Mouse (Mus musculus) spleen, postnatal 4 days (tissue): ENCODE measurements around the gene Gpc2.

ENCODE experiments used
- DNase-seq, 2 experiments: peaks; one replicate each; pipeline ENCODE4 v3.0.0; 2022; ENCODE audit warnings: low spot score in 2 of 2

Gene Gpc2

DNA sequence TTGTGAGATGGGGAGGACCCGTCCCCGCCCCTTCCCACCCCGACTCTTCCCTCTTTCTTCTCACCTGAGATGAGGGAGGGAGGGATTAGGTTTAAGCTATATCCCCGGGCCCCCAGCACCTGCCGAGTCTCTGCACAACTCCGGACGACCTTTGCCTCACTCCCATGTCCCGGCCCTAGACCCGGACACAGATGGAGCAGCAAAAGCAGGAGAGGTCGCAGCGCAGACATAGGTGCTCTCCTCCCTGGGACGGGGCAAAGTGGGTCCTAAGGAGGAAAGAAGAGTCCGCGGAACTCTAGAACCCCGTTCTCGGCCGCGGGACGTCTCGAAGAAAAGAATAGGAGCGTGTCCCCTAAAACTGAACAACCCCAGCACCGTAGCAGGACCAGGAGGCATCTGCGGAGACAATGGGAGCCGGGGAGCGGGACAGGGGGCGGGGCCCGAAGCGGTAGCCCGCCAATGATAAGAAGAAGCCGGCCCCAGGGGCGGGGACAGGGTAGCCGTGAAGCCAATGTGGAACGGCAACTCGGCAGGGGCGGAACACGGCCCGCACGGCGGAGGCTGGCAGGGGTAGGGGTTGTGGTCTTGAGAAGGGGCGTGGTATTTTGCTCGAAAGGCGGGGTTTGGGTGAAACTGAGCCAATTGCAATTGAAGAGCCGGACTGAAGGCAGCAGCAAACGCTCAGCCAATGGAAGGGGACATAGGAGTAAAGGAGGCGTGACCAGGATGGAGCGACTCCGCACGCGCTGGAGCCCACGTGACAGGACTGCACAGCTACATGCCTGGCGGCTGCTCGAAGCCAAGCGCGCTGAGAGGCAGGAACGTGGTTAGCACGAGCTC is at the start of gene Gpc2, which contains the start of the genes Gm43720 and Stag3:
Gene Gpc2, minus strand, starts transcription at position 421 of the 840 bp plus-strand sequence.
Gene Gm43720, minus strand, starts transcription at position 374 of the 840 bp plus-strand sequence.
Gene Stag3, plus strand, starts transcription at position 656 of the 840 bp plus-strand sequence.
- peak; percentile 82 to 88 for DNase-seq

DNA sequence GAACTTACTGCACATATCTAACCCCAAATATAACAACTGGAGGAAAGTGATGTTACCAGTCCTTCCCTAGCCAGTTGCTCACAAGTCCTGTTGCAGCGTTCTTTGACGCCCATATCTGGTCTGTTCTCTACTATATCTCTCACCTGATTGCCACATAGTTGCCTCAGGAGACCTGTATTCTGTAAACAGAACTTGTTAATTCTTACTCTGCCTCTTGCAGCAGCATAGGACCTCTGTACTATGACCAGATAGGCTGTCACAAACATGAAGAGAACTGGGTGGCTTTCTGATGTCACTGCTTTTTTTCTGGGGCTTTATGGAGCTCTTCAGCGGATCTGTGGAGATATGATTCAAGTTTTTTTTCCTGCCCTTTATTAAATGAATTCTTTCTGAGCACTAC is 33.0 kb upstream of the Gpc2 start:
- DNase-seq: no peak

DNA sequence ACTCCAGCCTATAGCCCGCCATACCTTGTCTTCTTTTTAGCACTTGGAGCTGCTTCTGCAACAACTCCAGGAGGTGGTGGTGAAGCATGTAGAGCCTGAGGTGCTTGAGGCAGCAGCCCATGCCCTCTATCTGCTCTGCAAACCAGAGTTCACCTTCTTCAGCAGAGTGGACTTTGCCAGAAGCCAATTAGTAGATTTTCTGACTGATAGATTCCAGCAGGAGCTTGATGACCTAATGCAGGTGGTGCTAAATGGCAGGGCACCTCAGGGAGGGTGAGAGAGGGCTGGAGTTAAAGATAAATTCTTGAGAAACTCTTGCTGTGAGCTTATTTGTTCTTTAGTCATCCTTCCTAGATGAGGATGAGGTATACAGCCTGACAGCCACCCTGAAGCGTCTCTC is 19.8 kb upstream of the Gpc2 start:
- no peak for DNase-seq

DNA sequence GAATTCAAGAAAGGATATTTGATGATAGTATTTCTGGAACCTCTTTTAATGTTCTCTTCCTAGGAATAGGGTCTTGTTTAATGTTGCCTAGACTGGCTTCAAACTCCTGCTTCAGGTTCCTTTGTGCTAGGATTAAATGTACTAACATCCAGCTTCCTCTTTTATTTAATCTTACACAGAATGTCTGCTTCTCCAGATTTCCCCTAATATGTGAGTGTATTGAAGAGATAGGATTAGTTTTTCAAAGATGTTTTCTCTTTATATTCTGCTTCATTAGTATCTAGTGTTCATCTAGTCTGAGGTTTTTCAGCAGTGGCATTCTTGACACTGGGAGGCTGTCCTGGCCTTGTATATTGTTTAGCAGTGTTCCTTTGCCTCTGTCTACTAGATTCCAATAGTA is 14.4 kb upstream of the Gpc2 start:
- no peak for DNase-seq

DNA sequence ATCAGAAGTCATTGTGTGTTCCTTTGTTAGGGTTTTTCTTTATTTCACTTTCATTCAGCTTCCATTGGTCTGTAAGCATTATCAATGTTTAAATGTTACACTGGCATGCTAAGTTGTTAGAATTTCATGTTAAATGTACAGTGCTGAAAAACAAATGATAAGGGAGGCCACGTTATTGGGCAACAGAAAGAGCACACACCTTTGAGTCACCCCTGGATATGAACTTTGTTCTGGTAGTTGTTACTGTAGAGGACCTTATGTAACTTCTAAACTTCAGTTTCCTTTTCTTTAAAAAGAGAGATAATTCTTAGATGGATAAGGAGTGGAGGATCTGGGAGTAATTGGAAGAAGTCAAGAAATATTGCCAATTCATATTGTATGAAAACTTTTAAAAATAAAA is 11.8 kb upstream of the Gpc2 start:
- DNase-seq: no peak

DNA sequence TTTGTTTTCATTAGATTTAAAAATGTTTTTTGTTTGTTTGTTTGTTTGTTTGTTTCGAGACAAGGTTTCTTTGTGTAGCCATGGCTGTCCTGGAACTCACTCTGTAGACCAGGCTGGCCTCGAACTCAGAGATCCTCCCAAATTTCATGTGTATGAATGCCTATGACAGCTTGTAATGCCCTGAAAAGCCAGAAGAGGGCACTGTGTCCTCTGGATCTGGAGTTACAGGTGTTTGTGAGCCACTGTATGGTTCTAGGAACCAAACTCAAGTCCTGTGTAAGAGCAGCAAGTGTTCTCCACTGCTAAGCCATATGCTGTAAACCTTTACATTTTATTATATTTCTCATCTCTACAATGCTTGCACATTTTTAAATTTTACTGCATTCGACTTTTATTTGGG is 8.1 kb upstream of the Gpc2 start:
- no peak for DNase-seq

DNA sequence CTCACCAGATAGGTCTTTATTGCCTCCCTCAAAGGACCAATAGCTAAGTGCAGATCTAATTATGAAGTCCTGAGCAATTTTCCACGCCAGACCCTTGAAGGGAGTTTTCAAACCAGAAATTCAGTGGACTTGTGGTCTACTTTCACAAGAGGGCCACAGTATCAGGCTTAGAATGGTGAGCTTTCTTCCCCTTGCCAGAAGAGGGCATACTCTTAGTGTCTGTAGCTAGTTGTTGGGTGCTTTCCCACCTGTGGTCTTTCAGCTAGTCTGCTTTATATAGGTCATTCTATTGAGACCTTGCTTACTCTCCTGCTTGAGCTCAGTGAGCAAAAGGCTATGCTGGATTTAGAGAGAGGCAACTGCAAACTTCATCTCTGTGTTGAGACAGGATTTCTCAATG is 3.7 kb upstream of the Gpc2 start:
- no peak for DNase-seq

DNA sequence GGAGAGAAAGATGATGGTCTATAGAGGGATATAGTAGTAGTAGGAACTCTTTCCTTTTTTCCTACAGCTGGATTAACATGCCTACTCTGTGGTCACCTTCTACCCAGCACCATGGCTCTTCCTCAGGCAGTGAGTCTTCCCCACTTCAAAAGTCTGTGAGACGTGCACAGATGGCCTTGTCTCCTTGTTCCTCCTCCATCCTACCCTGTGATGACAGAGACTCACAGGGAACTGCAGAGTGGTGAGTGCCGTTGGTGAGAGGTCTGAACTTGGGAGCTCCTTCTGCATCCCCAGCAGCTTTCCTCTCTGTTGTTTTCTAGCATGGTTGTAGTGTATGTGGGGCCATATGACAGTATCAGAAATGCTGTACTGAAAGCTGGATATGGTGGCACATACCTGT is 2.0 kb upstream of the Gpc2 start:
- DNase-seq: no peak

DNA sequence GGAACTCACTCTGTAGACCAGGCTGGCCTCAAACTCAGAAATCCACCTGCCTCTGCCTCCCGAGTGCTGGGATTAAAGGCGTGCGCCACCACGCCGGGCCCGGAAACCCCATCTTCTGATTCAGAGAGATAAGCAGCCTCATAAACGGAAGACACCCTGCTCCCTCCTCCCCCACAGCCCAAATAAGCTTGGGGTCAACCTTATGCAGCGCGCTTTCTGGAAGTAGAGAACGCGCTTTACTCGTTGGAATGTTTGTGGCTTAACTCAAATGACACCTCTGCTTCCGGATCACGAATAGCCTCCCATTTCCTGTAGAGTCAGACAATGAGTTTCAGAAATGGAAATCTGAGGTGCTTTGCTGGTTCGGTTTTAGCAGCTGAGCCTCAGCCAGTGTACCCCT is 1.0 kb upstream of the Gpc2 start:
- DNase-seq: no peak

DNA sequence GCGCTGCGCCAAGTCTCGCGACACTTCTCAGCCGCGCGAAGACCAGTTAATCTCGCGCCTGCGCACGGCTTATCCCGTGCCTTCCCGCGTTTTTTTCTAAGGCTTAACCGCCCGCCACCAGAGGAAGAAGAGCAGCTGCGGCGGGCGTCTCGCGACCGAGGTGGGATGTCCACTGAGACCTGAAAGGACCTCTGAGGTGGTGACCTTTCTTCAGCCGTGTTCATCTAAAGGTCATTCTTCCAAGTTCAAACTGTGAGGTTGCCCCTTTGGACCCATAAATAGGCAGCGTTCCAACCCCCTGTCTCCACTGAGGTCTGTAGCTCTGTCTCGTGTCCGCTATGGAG is 592 bp upstream of the Gpc2 start:
- DNase-seq: no peak

DNA sequence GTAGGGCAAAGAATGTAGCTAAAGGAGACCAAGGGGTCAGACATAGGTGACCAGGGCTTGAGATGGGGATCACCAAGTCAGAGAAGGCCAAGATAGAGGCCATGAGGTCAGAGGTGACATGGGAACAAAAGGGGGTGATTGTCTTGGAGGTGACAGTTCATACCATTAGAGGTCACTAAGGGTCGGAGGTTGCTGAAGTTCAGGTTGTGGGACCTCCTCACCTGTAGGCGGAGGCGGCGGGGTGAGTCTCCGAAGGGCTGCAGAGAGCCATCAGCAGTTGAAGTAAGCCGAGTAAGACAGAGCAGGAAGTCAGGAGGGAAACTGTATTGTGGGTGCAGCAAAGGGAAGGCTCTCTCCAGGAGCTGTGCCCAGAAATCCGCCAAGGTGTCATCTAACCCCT is 1.8 kb downstream of the Gpc2 start:
- DNase-seq: no peak

DNA sequence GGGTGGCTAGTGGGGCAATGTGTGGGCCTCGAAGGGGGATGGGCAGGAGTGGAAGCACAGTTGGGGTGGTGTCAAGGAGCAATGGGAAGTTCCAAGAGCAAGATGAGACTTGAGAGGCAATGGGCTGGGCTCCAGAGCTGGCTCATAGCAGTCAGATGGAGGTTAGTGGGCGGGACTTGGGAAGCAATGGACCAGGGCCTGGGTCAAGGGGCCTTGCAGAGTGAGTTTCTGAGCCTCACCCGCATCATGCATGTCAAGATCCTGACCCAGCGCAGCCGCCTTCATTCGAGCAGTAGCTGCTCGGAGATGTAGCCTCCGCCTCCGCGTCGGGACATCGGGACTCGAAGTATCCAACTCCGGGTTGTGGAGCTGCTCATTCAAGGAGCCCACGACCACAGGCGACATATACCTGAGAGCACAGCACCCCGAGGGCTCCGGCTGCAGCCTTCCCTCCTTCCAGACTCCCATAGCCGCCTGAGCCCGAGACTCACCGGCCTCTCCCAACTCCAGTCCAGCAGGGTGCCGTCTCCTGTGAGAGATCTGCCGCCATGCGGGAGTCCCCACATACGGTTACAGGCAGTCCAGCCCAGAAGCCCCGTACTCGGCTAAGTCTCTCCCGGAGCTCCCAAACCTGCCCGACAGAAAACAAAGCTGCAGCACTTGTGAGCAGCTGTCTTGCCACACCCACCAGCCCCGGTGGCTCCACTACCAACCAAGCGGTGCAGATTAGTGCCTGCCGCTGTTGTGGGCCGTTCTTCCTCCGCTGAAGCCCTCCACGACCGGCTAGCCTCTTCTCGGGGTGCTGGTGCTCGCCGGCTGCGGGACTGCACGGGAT is 4.4 kb downstream of the Gpc2 start:
- no peak for DNase-seq

DNA sequence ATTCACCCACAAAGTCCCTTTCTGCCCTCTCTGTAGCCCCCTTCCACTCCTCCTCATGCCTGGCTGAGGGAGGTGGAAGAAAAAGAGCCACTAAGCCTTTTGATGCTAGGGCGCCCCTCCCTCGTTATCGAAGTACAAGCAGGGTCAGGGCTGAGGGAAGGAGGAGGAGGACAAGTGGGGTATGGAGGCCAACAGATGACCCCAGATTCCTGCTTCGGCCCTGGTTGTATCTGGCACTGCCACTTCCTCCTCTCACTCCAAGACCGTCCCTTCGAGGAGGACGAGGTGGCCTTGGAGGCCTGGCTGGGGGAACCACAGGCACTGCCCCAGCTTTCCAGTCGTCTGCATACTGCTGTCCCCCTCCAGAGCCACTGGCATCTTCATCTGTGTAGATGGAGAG is 5.6 kb downstream of the Gpc2 start:
- DNase-seq: no peak

DNA sequence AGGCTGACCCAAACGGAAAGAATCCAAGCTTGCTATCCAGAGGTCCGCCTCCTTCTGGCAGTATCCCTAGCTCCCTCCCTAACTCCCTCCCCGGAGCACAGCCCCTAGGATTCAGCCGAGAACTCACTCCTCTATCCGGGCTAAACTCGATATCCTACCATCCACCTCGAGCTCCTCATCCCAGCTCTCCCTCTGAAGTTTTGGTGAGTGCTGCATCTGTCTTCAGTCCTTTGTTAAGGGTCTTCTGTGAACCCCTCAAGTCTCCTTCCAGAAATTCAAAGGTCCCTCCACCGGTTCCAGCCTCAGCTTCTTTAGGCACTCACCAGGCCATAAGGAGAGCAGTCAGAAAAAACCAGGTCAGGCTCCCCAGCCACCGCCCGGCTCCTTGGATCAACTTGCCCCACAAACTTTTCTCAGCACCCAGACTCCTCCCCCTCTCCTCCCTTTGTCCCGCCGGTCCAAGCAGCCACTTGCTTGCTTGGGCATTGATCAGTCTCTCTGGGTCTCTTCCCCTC is 7.3 kb downstream of the Gpc2 start, which contains the start of gene Gal3st4:
Gene Gal3st4, minus strand, starts transcription at position 432 of the 515 bp plus-strand sequence.
- DNase-seq: peak in 1 of 2 experiments; percentile 45

DNA sequence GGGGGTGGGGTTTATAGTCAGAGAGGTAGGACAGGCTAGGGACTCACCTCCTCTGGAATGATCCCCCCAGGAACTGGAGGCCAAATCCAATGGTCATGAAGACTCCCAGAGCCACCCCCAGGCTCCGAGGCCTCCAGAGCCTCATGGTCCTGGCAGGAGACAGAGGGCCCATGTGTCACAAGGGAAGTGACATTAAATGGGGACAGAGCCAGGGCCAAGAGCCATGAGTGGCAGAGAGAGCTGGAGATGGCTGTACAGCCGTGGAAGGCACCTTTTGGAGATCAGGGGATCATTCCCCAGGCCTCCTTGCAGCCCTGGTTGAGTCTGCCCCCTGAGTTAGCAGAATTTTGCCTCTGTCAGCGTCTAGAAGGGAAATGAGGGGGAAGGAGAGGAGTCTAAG is 8.6 kb downstream of the Gpc2 start:
- no peak for DNase-seq

DNA sequence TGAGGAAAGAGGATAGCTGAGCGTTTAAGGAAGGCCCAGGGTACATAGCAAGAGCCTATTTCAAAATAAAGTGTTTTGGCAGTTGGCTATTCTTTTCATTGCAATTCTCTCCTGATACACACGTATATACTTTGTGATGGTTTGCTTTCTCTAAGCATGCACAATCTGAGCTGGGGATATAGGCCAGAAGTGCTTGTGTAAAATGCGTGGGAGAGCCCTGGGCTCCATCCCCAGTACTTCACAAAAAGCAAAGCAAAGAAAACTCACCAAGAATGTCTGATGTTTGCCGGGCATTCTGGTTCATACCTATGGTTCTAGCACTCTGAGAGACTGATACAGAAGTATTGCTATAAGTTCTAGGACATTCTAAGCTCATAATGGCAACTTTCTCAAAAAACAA is 10.8 kb downstream of the Gpc2 start:
- no peak for DNase-seq

DNA sequence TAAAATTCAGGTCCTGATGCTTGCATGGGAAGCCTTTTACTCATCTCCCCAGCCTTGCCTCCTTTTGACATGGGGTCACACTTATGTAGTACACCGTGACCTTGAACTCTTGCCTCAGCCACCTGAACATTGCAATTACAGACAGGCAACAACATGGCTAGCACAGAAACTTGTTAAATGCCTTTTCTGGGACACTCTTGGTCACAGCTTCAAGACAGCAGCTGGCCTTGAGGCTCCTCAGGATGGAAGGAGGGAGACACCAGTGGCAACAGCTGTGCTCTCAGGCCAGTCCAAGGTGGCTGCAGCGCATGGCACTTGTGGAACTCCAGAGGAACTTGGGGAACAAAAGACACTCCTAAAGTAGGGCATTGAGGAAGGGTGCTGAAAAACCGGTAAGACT is 12.7 kb downstream of the Gpc2 start:
- DNase-seq: peak in 1 of 2 experiments; percentile 57

DNA sequence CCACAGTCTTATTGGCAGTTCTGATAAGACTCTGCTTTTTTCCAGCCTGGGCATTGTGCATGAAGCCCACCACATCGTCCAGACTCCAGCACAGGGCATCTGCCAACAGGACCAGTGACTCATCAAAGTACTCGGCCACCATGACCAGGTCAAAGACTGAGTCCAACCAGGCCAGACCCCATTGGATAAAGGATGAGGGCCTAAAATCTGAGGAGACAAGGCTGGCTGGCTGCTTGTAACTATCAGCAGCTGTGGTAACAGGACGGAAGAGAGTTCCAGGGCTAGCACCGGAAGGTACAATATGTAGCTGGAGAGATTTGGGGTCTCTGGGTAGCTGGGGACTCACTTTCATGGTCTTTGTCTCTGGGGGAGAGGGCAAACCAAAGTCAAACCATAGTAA is 14.1 kb downstream of the Gpc2 start:
- DNase-seq: peak in 1 of 2 experiments; percentile 53

DNA sequence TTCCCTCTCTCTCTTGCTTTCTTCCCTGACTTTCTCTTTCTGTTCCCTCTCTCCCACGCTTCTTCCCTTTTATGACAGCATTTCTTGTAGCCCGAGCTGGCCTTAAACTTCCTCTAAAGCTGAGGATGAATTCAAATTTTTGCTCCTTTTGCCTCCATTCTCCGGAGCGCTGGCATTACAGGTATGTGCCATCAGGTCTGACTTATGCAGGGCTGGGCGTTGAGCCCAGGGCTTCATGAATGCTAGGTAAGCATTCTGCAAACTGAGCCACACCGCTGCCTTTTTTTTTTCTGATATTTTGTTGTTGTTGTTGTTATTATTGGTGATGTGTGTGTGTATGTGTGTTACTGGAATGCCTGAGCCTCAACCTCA is 15.6 kb downstream of the Gpc2 start:
- DNase-seq: peak in 1 of 2 experiments; percentile 56

DNA sequence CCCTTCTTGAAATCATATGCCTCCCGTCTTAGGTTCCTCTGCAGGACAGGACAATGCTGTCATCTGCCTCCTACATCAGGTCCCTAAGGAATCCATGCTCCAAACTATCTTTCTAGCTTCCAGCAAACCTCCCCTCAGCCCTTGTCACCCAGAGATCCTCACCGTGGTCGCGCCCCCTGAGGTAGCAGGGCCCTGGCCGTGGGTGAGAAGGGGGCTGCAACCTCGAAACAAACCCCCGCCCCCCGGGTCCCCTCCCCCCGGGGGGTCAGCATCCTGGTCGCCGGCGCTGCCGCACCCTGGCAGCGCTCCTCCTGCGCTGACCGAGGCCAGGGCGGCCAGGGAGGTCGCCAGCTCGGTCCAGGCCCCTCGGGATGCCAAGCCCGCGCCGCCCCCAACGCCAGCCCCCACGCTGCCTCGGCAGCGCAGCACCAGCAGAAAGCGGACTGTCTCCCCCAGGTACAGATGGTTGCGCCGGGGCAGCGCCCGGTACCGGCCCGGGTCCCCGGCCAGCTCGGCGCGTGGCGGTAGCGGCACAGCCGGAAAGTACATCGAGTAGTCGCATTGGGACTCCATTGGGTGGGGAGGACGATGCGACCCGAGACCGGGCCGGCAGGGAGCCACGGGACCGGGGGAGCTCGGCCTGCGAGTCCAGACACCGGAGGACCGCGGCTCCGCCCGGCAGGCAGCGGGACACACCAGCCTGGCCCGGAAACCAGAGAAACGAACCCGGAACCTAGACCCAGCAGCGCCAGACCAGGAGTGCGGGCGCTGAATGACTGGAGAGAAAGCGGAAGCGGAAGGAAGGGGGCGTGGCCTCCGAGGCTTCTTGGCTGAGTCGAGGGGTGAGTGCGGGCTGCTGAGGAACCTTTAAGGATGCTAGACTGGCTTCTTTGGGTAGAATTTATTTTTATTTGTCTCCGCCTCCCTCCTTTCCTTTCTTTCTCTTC is 16.3 kb downstream of the Gpc2 start, which contains the start of gene BC037034:
Gene BC037034, minus strand, starts transcription at position 774 of the 947 bp plus-strand sequence.
- peak; percentile 93 to 96 for DNase-seq

DNA sequence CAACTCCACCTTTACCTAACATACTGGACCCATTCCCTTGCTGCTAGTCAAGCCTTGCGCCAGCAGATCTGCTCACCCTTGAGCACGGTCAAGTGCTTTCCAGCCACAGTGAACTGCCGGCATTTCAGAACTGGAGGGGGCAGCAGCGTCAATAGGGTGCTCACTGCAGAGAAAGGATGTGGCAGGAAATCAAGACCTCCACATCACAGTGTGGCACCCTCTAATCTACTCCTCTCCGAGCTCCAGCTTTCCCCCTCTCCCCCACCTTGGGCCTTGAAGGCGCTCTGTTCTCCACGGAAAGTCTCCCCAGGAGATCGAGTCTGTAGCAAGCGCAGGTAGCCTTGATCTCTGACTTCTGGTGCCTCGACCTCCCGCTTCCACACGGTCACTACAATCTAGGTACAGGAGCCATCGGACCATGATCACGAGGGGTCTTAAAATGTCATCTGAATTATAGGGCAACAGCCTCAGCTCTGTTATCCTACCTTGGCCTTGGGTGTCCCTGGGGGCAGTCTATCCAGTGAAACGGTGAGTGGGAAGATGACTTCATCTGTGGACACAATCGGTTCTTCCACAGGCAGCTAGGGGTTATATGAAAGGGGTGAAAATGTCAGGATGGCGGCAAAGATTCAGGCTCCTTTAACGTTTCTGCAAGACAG is 17.1 kb downstream of the Gpc2 start:
- DNase-seq: peak in 1 of 2 experiments; percentile 65
